Mouse (Mus musculus): ENCODE data around the gene Mpig6b.
"Not testable (repeated sequence)": the region's sequence is repeated elsewhere in the genome, so short reads cannot be mapped to it uniquely, and the experiment has no call there.

The Mpig6b gene

GRCm38 (mm10) chr17:35033703-35034102, 32.3 kb downstream of the Mpig6b start:
- not testable (repeated sequence) for DNase-seq

DNA sequence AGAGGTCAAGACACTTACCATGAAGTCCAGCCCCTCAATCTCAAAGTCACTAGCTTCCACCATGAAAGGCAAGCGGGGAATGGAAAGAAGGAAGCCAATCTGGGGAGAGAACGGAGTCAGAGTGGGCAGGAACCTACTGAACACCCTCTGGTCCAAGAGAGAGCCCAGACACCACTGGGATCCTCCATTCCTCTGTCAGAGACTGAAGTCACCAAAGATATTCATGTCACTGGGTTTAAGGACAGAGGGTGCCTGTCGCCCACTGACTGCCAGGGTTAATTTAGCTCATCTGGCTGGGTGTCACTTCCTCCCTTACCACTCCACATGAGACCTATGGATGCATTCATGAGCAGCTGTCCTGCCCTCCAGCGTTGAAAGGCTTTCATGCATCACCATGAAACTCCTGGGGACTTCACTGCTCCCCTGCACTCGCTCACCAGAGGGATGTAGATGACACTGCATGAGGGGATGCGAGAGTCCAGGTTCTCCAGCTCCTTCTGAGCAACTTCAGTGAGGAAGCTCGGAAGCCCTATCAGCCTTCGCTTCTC, 33.6 kb downstream of the Mpig6b start:
- no peak for DNase-seq

DNA sequence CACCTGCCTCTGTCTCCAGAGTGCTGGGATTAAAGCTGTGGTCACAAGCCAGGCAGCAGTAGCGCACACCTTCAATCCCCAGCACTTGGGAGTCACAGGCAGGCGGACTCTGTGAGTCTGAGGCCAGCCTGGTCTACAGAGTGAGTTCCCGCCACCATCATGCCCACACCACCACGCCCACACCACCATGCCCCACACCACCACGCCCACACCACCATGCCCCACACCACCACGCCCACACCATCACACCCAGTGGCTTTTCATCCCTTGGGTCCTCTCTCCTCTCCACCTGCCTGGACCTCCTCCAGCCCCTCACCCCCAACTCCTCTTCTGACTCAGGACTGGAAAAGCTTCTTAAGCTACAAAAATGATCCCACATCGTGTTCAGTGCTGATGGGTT, 34.1 kb downstream of the Mpig6b start:
- no peak for DNase-seq

DNA sequence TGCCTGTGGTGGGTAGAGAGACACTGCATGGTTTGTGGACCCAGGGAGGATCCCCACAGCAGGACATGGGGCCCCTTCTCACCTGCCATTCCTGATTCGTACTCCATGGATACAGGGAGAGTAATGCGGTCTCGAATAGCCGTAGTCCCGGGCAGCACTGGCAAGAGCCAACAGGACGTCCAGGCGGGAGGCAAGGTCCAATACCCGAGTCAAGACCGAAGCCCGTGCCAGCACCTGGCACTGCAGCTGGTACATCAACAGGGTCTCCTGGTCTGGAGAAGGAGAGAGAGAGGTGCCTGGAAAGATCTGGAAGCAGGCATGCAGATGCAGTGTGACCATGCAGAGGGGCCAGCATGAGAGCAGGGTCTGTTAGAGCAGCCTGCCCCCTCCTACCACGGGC, 34.7 kb downstream of the Mpig6b start:
- DNase-seq = no peak

DNA sequence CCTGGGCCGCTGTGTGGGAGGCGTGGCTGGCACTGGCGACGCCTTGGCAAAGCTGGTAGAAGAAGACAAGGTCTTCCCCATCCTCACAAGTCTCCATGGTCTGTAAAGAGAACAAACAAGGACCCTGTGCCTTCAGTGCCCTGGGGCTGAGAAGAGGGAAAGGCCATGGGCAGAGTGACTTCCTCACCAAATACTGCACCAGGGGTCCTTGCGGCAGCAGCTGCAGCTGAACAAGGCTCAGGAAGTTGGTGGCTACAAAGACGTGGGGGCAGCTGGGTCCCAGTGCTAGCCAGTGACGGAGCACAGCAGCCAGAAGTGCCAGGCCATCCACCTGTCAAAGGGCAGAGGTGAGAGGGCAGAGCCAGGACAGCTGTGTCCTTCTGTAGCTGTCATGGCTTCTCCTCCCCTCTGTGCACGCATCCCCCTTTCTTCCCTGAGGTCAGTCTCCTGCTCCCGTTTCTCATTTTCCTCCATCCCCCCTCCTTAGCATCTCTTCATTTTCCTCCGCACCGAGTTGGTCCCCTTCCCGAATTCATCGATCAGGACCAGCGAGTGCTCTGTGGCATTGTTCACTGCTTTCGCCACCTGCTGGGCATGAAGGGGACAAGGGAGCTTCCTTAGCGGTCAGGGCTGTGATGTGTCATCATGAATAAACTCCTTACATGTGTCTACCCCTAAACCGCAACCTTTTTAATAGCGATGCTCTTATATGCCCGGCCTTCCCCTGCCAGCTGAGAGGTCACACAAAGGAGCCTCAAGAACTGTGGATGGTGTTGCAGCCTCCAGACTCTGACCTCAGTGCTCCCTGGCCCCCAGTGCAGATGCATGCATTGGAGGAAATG, 36.1 kb downstream of the Mpig6b start:
- no peak for DNase-seq

GRCm38 (mm10) chr17:35028315-35028714, 37.7 kb downstream of the Mpig6b start:
- no peak for DNase-seq

- peak; percentile 49 for DNase-seq
Observed at GRCm38 (mm10) chr17:35027277-35028068, 38.5 kb downstream of the Mpig6b start, which contains the start of gene Sapcd1. Gene Sapcd1 (minus strand): TSS chr17:35028016.

DNA sequence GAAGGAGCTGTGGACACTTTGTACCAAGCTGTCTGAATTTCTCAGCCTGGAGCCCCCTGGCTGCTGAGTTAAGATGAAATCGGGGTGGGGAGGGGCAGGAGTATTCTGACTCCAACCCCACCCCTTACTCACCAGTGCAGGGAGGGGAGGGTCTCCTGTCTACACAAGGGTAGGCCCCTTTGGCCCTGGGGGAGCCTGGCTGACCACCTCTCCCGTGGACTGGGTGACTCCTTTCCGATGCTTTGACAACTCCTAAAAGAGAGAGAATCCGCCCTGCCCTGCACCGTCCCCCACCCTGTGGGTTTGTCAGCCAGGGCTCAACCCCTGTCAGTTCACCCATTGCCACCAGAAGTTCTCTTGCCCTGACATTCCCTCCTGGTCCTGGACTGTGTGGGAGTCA, 39.8 kb downstream of the Mpig6b start:
- DNase-seq = no peak

DNA sequence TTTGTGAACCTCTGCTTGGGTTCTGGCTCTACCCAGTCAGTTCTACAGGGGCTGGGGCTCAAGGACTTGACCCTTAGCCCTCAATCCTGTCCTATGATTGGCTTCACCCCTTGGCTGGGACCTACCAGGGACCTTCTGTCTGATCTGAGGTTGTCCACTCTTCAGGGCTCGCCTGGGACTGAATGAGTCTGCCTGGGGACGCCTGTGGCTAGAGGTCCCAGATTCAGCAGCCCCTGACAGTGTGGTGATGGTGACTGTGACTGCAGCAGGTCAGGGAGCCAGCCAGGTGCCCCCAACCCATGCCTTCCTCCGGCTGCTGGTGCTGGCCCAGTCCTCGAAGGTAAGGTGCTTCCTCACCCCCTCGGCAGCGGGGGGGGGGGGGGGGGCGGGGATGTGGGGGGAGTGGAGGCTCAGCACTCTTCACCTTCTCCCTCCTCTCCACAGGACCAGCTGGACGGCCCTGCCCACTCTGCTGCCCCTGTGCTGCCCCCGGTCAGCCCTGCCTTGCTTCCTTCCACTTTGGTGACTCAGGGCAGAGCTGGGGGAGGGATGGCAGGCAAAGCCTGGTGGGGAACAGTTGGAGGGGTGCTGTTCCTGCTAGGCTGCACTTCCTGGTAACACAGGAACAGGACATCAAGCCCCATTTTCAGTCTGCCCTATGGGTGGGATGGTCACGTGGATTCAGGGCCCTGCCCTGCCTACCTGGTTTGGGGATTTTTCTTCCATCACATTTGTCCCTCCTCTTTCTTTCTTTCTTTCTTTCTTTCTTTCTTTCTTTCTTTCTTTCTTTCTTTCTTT, 41.1 kb downstream of the Mpig6b start:
- DNase-seq = no peak

DNA sequence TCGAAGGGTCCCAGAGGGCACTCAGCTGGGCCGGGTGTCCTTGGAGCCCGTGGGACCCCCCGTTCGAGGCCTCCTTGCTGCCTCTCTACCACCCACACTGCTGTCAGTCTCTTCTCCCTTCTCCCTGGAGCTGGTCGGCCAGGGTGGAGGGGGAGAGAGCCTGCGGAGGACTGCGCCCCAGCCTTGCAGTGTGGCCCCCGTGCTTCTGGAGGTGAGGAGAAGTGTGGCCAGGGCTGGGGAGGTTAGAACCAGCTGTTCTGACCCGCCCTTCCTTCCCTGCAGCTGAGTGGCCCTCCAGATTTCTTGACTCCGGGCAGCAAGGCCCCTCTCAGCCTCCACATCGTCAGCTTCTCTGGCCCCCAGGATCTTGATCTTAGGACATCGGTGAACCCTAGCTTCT, 41.7 kb downstream of the Mpig6b start:
- DNase-seq = no peak

GRCm38 (mm10) chr17:35023756-35024155, 42.2 kb downstream of the Mpig6b start:
- DNase-seq = no peak

GRCm38 (mm10) chr17:35023221-35023620, 42.8 kb downstream of the Mpig6b start:
- no peak for DNase-seq

DNA sequence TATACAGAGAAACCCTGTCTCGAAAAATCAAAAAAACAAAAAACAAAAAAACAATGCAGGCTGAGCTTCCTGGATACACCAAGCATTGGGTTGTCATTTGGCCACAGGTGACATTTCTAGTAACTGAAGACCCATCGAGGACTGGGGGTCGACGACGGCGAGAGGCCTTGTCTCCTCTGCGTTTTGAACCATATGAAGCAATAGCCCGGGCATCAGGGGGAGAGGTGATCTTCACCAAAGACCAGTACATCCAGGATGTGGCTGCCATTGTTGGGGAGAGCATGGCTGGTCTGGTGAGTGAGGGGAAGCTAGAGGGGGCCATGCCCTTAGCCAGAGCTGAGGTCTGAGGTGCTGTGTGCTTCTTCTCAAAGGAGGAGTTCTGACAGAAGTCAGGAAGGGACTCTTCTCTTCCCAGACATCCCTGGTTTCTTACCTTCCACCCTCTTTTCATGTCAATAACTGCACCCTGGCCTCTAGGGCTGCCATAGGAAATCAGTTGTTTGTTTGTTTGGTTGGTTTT, 43.4 kb downstream of the Mpig6b start:
- DNase-seq = no peak

DNA sequence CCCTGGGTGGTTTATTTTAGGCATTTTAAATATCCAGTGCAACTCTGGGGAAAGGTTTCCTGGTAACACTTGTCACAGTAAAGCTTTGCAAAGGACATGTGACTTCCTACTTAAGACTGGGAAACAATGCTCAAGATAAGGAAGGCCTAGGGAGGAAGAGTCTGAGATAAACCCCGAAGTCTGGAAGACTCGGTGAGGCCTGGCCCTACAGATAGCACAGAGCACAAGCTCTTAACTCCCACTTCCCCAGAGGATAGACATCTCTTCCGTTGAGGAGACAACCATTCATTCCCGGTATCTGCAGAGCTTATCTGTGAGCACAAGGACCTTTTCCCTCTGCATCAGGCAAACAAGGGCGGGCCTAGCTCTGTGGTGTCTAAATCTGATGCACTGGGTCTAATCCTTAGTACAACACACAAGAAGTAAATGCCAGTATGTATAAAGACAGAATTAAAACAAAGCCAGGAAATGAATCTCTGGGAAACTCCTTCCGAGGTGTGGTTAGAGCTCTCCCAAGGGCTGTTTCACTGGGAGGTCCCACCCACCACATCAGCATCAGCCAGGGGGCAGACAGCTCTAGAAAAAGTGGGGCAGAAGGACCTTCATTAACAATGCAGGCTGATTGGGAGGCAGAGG, 44.0 kb downstream of the Mpig6b start:
- no peak for DNase-seq

DNA sequence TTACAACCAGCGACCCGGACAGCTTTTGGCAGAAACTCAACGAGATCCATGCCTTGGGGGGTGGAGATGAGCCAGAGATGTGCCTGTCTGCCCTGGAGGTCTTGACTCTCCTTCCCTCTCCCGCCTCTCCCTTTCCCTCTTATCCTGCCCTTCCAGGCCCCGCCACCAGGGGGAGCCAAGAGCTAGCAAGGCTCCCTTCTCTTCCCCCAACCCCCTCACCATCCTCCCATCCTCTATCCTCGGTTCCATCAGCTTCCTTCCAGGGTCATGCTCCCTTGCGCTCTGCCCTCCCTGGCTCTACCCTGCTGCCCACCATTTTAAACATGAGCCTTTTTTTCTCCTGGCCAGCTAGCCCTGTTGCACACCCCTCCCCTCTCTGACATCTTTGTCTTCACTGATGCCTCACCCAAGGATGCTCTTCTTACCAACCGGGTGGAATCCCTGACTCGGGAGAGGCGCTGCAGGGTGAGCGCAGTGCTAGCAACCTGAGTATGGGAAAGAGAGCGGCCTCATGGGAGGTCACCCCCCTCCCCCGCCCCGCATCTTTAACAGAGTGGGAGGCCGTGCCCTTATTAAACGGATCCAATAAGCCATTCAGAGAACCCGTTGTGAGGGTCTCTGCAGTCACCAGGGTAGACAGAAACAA, 44.7 kb downstream of the Mpig6b start:
- peak; percentile 86 for DNase-seq

DNA sequence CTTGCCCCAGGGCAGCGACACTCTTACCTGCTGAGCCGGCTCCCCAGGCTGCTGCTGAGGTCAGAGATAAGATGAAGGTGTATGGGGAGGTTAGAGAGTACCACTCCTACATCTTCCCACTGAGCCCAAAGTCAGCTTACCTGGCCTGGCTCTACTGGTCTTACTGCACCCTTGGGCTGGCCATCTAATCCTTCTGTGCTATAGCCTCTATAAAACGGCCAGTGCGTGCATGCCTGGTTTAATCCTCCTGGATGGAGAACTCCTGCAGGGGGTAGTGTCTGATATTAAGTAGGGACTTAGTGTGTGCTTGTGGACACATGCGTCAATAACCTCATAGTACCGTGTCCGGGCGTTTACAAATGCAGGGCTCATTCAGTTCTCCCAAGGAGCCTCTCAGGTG, 45.4 kb downstream of the Mpig6b start:
- DNase-seq = no peak

DNA sequence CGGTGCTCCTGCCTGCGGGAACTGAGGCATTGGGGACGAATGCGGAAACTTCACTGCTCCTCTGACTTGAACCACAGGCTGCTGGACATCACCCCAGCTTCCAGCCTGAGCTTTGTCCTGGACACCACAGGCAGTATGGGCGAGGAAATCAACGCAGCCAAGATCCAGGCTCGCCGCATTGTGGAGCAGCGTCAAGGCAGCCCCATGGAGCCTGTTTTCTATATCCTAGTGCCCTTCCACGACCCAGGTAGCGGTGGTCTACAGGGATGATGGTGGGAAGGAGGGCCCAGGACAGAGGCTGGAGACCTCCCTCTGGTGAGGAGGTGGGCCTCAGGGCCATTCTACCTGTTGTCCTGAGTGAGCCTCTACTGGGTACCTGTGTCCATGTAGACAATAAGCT, 46.1 kb downstream of the Mpig6b start:
- no peak for DNase-seq

DNA sequence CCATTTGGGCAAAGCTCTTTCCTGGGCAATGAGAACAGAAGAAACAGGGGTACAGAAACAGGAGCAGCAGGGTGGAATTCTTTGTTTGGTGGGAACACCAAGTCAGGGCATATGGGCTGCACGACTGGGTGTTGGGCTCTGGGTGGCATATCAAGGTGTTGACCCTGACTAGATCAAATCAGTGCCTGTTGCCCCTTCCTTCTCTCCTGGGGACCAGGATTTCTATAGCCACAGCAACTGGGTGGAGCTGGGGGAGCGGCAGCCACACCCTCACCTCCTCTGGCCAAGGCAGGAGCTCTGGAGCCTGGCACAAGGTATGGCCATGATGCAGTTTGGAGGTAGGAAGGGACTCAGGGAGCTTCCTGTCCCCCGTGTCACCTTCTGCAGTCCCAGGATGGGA, 47.8 kb downstream of the Mpig6b start:
- peak; percentile 34 for DNase-seq

DNA sequence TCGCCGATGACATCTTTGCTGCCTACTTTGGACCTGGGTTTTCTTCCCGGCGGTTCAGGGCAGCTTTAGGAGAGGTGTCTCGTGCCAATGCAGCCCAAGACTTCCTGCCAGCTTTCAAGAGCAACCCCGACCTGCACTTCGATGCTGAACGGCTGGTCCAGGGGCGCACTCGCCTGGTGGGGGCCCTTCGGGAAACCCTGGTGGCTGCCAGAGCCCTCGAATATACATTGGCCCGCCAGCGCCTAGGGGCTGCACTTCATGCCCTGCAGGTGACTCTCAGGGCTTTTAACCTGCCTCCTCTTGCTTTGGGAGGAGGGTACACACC, 48.3 kb downstream of the Mpig6b start:
- DNase-seq = peak; percentile 54

DNA sequence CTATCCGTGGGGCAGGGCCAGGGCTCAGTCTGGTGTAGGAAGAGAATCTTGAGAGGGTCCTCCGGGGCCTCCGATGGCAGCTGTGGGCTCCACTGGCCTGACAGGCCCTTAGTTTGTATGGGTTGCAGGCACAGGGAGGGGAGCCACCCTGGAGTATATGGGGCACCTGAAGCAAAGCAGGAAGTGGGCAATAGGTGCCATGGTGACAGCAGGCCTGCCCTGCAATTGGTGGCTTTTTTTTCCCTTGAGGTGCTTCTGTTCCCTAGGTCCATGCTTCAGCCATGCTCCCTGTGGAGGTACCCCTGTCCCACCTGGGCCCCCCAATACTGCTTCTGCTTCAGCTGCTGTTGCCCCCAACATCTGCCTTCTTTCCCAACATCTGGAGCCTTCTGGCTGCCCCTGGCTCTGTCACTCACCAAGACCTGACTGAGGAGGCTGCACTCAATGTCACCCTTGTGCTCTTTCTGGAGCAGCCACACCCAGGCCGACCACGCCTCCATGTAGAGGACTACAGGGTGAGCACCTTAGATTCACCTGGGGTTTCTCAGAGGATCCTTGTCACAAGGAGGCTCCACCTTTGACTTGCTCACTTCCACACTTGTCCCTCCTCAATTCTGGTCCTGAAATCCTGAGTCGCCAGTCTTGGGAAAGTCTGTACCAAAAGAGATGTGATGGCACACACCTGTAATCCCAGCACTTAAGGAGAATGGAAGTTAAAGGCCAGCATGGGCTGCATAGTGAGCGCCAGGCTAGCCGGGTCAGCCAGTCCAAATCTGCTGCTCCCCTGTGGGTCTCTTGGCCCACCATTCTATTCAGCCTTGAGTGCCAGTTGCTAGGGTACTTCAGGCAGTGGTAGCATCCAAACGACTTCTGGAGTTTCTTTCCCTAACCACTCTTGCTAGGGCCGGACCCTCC, 48.9 kb downstream of the Mpig6b start:
- DNase-seq = peak; percentile 58

- DNase-seq = peak; percentile 85
Observed at GRCm38 (mm10) chr17:35016376-35016775, 49.6 kb downstream of the Mpig6b start, which contains the start of gene Vwa7. Gene Vwa7 (plus strand): TSS chr17:35016579.

Measured in cerebellum, adult 11-12 months (tissue).